Mouse (Mus musculus) spleen, postnatal 36 days (tissue): ENCODE measurements around the gene Samd4b.

Source experiments
- DNase-seq, 2 experiments: peaks; one replicate each; pipeline ENCODE4 v3.0.0; 2022; ENCODE audit warnings: low spot score in 2 of 2, mixed read lengths in 1 of 2

Gene Samd4b

DNA sequence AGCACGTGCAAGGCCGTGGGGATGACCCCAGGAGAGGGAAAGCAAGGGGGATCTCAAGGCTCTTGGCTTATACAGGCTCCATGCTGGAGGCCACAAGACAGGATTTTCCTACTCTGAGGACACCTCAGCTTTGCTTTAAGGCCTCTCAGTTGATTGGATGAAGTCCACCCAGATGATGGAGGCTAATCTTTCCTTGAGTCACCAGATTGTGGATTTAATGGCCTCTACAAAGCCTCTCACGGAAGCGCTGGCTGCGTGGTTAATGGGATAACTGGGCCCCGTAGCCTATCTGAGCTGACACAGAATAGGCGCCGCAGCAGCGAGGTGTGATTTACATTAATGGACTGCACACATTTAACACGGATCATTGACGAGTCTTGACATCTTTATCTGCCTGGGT lies 102.5 kb downstream of the Samd4b start:
- no peak for DNase-seq

DNA sequence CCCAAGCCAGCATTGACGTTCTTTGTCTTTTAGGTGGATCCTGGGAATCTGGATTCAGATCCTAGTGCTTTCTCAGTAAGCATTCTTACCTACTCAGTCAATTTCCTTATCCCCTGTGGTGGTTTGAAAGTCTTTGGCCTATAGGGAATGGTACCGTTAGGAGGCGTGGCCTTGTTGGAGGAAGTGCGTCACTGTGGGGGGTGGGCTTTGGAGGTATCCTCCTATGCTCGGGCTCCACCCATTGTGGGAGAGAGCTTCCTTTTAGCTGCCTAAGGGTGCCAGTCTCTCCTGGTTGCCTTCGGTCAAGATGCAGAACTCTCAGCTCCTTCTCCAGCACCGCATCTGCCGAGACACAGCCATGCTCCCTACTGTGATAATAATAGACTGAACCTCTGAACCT lies 105.6 kb downstream of the Samd4b start:
- no peak for DNase-seq

DNA sequence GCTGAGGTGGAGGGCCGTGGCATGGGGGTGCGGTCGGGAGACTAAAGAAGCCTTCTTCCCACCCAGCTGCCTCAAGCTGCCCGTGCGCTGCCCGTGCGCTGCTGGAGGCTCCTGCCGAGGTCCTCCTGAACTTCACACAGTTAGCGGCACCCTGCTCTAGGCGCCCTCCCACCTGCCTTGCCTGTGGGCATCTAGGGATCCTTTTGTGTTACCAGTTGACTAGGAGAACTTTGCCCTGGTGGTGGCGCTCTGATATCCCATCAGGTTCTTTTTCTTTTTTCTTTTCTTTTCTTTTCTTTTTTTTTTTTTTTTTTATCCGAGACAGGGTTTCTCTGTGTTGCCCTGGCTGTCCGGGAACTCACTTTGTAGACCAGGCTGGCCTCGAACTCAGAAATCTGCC lies 107.0 kb downstream of the Samd4b start:
- no peak for DNase-seq

- DNase-seq, result peak; percentile 56 to 62
Measured at GRCm38 (mm10) chr7:28490410-28490809, 107.5 kb downstream of the Samd4b start.

GRCm38 (mm10) chr7:28488030-28488491 lies 109.9 kb downstream of the Samd4b start:
- DNase-seq, result no peak

GRCm38 (mm10) chr7:28484192-28484591 lies 113.8 kb downstream of the Samd4b start:
- no peak for DNase-seq

DNA sequence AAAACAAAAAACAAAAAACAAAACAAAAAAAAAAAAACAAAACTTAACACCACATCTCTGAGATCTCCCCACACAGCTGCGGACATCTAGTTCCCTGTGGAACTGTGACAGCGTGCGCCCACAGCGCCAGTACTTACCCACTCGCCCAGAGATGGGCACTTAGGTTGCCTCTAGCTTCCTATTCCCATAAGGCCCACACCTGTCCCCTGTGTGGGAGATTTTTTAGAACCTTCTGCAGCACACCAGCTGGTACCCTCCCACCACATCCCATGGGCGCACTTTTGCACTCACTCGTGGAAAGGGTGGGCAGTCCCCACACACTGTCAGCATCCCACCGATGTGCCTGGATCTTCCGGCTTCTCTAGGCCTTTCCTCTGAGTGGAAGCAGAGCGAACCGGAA lies 115.1 kb downstream of the Samd4b start:
- DNase-seq, result no peak

- DNase-seq, result no peak
Measured at GRCm38 (mm10) chr7:28478854-28479253, 119.1 kb downstream of the Samd4b start.

DNA sequence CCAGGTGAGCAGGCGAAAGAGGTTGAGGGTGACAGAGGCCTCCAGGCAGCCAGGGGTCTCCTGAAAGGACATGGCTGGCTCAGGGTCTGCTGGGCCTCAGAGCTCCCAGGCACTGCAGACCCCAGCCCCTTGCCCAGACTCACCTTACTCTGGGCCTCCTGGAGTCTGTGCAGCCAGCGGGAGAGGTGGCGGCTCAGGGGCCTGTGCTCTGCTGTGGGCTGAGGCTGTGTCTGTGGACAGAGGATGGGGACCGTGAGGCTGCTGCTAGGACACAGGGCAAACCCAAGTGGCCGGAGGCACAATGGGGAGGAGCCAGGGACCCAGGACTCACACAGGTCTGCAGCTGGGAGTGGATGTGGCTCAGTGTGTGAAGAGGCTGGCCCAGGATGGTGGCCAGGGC lies 120.6 kb downstream of the Samd4b start:
- DNase-seq, result no peak

- DNase-seq, result no peak
Measured at GRCm38 (mm10) chr7:28476191-28476590, 121.8 kb downstream of the Samd4b start.

- peak; percentile 16 to 34 for DNase-seq
Measured at GRCm38 (mm10) chr7:28467213-28467751, 130.7 kb downstream of the Samd4b start.

DNA sequence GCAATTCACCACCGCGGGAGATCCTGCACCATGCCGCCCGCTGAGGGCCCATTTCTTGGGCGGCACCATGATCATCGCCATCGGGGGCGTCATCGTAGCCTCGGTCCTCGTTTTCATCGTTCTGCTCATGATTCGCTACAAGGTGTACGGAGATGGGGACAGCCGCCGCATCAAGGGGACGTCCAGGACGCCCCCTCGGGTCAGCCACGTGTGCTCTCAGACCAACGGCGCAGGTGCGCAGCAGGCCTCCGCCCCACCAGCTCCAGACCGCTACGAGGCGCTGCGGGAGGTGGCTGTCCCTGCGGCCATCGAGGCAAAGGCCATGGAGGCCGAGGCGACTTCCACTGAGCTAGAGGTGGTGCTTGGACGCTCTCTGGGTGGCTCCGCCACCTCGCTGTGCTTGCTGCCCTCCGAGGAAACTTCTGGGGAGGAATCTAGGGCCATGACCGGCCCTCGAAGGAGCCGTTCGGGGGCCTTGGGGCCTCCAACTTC lies 131.2 kb downstream of the Samd4b start:
- DNase-seq, result no peak

- DNase-seq, result peak; percentile 21 to 25
Measured at GRCm38 (mm10) chr7:28464416-28465212, 133.3 kb downstream of the Samd4b start.

DNA sequence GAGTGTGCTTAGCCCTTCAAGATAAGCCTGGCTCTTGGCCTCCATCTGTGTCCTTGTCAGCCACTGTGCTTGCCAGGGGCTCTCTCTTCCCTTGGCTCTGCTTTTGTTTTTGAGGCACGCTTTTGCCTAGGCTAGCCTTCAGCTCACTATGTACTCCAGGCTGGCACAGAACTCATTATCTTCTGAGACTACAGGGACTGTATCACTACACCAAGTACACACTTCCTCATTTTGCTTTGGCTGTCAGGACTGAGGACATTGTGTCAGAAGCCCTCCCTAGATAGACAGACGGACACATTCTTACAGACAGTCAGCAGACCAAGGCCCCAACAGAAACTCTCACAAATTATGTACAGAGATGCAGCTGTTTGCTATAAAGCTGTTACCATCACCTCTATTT lies 135.2 kb downstream of the Samd4b start:
- DNase-seq, result no peak

GRCm38 (mm10) chr7:28460361-28460760 lies 137.6 kb downstream of the Samd4b start:
- no peak for DNase-seq

GRCm38 (mm10) chr7:28452361-28453005 lies 145.5 kb downstream of the Samd4b start:
- DNase-seq, result no peak

DNA sequence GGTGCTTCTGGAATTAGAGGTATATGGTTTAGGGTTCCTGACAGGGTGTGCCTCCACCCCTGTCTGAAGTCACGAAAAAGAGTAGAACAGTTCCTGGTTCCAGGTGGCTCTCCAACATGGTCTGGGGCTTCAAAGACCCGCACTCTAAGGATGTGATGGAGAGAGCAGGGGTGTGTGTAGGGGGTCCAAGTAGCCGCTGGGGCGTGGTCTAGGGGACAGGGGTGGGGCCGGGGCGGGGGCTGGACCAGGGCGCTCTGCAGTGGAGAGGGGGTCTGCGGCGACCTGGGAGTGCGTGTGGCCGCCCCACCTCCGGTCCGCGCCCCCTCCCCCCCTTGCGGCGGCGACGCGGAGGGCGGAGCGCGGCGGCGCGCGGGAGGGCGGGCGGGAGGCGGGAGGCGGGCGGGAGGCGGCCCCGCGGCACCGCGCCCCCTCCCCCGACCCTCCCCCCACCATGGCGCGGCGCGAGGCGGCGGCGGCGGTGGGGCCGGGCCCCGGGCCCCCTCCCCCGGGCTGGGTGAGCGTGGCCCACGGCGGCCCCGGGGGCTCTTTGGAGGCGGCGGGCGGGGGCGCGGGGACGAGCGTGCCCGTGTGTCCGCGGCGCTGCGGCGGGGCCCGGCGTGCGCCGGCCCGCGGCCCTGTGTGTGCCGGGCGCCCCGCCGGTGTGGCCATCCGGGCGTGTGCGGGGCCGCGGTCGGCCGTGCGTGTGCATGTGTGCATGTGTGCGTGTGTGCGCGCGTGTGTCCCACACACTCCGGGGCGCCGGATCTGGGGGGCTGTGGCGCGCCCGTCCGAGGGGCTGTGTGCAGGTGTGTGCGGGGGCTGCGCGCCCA lies 146.2 kb downstream of the Samd4b start, which contains the start of gene Lrfn1:
Gene Lrfn1 (plus strand): TSS at position 450 of the 830 bp plus-strand sequence.
- no peak for DNase-seq

GRCm38 (mm10) chr7:28447865-28448820 lies 149.8 kb downstream of the Samd4b start:
- no peak for DNase-seq

DNA sequence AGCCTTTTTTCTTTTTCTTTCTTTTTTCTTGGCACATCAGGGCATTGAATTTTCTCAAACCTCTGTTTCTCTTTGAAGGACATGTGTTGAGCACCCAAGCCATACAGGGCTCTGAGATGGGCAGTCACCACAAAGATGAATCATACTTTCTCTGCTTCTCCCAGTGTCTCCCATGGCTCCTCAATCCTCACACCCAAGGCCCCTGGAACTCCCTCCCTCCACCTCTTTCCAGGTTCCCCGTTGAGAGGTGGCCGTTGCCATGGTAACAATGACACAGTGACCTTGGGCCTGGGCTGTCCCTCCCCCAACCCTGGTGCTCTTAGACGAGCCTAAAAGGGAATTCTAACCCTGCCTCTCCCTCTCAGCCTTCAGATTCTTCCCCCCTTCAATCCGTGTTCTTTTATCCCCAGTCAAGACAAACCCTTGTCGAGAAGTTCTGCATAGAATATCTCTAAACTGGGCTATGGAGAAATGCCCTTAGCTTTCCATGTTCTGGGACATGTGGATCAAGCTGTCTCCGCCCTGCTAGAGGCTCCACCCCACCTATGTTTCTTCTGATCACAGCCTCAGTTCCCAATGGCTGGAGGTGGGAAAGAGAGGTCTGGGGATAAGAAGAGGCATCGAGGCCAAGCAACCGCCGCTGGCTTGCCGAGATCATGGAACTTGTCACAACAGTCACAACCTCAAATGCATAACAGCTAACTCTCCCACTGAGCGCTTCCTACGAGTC lies 150.7 kb downstream of the Samd4b start:
- DNase-seq, result no peak

- peak; percentile 62 to 69 for DNase-seq
Measured at GRCm38 (mm10) chr7:28446446-28446845, 151.5 kb downstream of the Samd4b start.
